Mouse (Mus musculus) retina, postnatal 1 day (tissue): ENCODE results near the gene Slc41a1.

ENCODE experiments used
- DNase-seq: peaks from one replicate; pipeline ENCODE4 v3.0.0-alpha.2; 2012

The Slc41a1 gene

DNA sequence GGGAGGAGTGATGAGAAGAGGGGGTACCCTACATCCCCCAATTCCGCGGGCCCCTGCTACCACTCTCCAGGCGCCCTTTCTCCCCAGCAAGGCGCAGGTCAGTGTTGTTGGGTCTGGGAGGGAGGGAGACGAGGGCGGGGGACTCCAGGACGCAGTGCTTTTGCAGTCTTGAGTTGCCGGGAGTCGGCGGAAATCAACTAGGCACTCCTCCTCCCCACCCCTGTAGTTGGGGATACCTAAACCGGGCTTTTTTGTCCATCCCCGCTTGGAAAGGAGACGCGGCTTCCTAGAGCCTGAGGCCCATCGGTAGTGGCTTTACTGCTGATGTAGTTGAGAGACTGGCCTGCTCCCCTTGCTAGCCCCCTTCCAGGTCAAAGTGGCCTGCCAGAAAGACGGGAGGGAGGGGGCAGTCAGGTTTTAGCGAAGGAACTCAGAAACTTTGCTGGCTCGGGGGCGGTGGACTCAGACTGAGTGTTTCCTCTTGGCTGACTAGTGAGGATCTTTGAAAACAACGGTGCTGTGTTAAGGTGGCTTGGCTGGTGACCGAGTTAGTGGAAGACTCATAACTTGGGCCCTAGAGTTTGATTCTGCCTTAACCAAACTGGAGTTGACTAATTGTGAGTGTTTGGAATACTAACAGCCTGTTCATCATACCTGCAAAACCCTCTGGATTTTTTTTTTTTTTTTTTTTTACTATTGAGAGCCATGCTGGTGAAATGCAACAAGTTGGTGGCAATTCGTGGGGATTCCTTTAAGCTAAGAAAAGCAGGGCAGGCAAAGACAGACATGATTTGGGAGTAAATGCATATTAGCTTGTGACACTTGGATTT lies 1.2 kb downstream of the Slc41a1 start:
- no peak for DNase-seq

GRCm38 (mm10) chr1:131829279-131829678 lies 2.0 kb downstream of the Slc41a1 start:
- DNase-seq = no peak

DNA sequence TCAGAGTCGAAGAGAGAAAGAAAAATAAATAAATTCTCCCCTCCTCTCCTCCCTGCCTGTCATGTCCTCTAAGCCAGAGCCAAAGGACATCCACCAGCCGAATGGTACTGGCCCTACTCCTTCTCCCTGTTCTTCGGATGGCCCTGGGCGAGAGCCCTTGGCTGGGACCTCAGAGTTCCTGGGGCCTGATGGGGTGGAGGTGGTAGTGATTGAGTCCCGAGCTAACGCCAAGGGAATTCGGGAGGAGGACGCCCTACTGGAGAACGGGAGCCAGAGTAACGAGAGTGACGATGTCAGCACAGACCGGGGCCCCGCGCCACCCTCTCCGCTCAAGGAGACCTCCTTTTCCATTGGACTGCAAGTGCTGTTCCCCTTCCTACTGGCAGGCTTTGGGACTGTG lies 3.3 kb downstream of the Slc41a1 start:
- DNase-seq = no peak

DNA sequence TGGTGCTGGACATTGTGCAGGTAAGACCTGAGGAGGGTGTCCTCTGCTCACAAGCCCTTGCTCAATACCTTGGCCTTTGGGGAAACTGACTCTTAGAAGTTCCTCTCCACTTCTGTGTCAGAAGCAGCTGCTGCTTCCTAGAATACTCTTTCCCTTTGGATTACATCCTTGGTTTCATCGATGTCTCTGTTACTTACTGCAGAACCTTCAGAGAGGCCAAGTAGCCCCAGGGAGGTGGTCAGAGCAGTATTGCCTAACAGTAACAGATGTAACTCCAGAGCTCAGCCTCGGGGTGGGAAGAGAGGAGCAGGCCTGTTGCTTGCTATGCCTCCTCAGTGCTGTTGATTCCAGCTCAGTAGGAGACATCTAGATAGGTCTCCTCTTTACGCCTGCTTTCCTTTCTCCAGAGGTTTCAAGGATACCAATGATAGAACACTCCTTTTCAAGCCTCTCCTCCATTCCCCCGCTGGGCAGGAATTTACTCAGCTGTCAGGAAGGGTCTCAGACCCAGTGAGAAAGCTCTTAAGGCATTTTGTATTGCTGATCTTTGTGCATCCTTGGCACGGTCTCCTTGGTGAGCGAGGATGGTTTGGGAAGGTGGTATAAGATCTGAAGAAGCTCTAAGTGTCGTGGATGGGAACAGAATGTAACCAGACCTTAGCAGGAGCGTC lies 3.8 kb downstream of the Slc41a1 start:
- DNase-seq = no peak

DNA sequence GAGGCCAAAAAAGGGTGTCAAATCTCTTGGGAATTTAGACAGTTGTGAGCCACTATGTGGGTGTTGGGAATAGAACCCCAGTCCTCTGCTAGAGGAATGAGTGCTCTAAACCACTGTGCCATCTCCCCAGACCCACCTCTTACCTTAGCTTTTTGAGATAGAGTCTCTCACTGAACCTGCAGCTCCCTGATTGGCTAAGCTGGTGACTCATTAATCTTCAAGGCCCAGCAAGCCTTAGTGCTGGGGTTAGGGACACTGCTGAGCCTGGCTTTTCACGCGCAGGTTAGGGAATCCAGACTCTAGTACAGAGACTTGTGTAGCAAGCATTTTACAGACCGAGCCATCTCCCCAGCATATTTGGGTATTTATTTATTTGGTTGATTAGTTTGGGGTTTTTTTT lies 9.7 kb downstream of the Slc41a1 start:
- DNase-seq = no peak

DNA sequence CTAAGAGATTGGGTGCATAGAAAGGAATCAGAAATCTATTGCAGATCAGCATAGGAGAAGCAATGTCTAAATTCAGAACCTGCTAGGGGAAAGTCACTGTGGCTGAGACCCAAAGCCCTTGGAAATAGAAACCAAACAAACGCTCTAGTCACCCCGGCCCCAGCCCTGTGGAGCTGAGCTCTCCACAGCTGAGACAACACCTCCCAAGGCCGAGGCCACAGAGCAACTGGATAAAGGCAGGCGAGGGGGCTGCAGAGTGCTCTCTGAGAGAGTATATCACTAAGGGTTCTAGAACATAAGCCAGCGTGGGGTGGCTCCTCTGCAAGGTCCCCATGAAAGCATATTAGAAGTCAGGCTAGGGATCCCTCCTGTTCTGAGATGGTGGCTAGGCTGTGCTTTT lies 11.2 kb downstream of the Slc41a1 start:
- DNase-seq = no peak

DNA sequence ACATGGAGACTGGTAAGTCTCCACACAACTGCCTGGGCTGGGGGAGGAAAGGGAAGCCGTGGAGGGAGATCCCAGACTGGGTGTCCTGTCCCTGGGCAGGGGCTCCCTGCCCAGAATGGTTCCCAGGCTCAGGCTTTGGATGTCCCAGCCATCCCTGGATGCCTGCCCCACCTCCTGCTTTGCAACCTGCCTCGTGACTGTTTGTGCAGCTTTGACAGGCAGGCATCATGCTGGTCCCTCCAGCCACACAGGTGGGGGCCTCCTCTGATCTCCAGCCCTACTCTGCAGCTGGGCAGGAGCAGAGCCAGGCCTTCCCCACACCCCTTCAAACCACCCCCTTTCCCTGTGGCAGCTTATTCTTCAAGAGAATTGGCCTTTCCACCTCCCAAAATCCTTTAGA lies 12.0 kb downstream of the Slc41a1 start:
- DNase-seq = no peak

GRCm38 (mm10) chr1:131842221-131842620 lies 14.9 kb downstream of the Slc41a1 start:
- no peak for DNase-seq

GRCm38 (mm10) chr1:131843758-131844157 lies 16.5 kb downstream of the Slc41a1 start:
- no peak for DNase-seq

GRCm38 (mm10) chr1:131844883-131845282 lies 17.6 kb downstream of the Slc41a1 start:
- DNase-seq = no peak

- peak; percentile 26 for DNase-seq
Observed at GRCm38 (mm10) chr1:131846255-131846654, 19.0 kb downstream of the Slc41a1 start.

GRCm38 (mm10) chr1:131861811-131862210 lies 34.5 kb downstream of the Slc41a1 start:
- DNase-seq = no peak

GRCm38 (mm10) chr1:131865596-131865995 lies 38.3 kb downstream of the Slc41a1 start:
- no peak for DNase-seq

- no peak for DNase-seq
Observed at GRCm38 (mm10) chr1:131866304-131866999, 39.2 kb downstream of the Slc41a1 start.

DNA sequence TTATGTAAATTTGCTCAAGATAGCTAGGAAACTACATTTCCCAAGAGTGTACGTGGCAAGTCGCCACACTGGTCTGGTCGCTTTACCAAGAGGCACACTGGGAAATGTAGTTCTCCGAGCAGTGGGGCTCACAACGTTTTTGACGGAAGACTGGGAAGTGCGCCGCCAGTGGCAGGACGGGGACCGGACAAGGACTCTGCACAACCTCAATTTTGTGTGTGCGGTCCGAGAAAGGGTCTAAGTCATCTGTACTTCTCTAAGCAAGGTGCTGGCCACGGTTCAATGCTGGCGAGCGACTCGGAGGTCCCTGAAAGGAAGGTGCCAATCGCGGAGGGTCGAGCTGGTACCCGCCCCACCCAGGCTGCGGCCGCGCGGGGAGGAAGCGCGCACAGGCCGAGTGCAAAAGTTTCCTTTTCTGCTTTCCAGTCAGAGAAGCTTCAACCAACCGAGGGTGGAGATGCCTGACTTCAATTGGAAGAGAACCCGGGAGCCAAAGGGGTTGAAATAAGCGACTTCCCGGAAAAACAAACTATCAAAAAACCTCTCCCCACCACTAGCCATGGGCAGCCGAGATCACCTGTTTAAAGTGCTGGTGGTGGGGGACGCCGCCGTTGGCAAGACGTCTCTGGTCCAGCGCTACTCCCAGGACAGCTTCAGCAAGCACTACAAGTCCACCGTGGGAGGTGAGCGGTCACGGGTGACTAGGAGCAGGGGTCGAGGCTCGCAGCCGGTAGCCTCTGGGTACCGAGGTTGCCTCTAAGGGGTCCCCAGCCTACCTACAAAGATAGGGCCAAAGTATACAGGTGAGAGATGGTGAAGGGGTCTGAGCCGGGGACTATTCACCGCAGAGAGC lies 40.0 kb downstream of the Slc41a1 start, which contains the start of gene Rab29:
Gene Rab29, plus strand, starts transcription at position 132 of the 853 bp plus-strand sequence.
- peak; percentile 94 for DNase-seq

DNA sequence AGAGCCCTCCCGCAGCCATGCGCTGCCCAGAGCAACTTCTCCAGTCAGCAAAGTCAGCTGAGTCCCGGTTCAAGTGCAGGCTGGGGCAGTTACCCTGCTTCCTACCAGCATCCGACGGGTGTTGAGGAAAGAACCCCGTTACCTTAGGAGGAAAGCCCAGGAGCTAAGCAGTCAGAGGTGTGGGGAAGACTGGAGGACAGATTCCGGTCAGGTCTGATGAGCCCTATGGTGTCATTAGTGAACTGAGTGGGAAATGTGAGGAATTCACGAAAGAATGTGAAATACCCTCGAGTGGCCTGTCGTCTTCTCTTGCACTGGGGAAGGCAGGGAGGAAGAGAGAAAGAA lies 40.6 kb downstream of the Slc41a1 start:
- DNase-seq = no peak

DNA sequence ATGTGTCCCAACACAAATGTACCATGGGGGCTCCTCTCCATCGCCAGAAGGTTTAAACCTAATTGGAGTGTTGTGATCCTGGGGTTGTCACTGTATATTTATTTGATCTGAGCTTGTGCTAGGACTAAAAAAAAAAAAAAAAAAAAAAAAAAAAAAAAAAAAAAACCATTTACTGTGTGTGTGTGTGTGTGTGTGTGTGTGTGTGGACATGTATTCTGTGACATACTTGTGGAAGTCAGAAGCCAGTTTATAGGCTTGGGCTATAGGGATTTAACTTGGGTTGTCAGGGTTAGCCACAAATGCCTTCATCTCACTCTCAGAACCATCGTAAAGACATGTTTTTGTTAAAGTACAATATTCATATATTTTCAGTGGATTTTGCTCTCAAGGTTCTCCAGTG lies 42.3 kb downstream of the Slc41a1 start:
- no peak for DNase-seq

- DNase-seq = no peak
Observed at GRCm38 (mm10) chr1:131872856-131873255, 45.6 kb downstream of the Slc41a1 start.

DNA sequence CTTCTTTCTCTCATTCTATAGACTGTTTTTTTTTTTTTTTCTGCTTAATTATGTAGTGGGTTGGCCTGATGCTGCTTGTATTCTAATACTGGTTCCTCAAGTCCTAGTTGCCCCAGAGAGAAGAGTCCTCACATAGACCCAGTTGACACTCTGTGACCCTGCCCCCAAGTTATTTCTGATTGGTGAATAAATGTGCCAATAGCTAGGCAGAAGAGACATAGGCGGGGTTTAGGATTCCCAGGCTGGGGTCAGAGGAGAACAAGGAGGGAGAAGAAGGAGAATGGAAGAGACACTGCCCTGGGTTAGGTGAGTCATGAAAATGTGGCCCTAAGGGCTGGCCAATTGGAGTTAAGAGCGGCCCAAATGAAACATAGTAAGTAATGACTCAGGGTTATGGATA lies 52.5 kb downstream of the Slc41a1 start:
- DNase-seq = no peak

DNA sequence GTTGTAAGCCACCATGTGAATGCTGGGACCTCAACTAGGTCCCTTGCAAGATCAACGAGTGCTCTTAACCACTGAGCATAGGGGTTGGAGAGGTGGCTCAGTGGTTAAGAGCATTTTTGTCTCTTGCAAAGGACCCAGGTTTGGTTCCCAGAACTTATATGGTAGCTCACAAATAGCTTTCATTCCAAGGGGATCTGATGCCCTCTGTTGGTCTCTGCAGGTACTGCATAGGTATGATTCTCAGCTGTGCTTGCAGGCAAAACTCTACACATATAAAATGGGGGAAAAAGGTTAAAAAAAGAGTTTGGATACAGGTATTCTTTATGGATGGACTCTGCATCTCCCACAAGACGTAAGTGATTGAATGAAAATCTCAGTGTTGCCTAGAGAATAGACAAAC lies 55.5 kb downstream of the Slc41a1 start:
- peak; percentile 42 for DNase-seq

- peak; percentile 24 for DNase-seq
Observed at GRCm38 (mm10) chr1:131886173-131886572, 58.9 kb downstream of the Slc41a1 start.

GRCm38 (mm10) chr1:131886641-131887040 lies 59.3 kb downstream of the Slc41a1 start:
- no peak for DNase-seq
